Mouse (Mus musculus) CD4-positive helper T cell, adult 2 months (primary cell): ENCODE measurements around the gene Lrp3.
"Not testable (repeated sequence)": the region's sequence is repeated elsewhere in the genome, so short reads cannot be mapped to it uniquely, and the experiment has no call there.

Experiments used
- DNase-seq: peaks from one replicate; pipeline ENCODE4 v3.0.0-alpha.2; 2012; ENCODE audit warnings: low read depth, missing footprints, low spot score

Gene Lrp3

GRCm38 (mm10) chr7:35215225-35215624, at the start of gene Lrp3:
Gene Lrp3, minus strand, starts transcription at chr7:35215498.
- DNase-seq, result peak; percentile 12

- peak; percentile 56 for DNase-seq
These were observed 49.4 kb upstream of the Lrp3 start for GRCm38 (mm10) chr7:35264746-35265145.

GRCm38 (mm10) chr7:35263595-35264489, 48.5 kb upstream of the Lrp3 start:
- DNase-seq, result no peak

GRCm38 (mm10) chr7:35259384-35259783, 44.1 kb upstream of the Lrp3 start:
- DNase-seq, result no peak

GRCm38 (mm10) chr7:35258294-35258693, 43.0 kb upstream of the Lrp3 start:
- no peak for DNase-seq

GRCm38 (mm10) chr7:35252041-35252558, 36.8 kb upstream of the Lrp3 start:
- no peak for DNase-seq

- DNase-seq, result not testable (repeated sequence)
These were observed 22.6 kb upstream of the Lrp3 start for GRCm38 (mm10) chr7:35237935-35238334.

GRCm38 (mm10) chr7:35235308-35235707, 20.0 kb upstream of the Lrp3 start:
- peak; percentile 87 for DNase-seq

GRCm38 (mm10) chr7:35234361-35235245, 19.3 kb upstream of the Lrp3 start:
- peak; percentile 97 for DNase-seq

- no peak for DNase-seq
These were observed 18.6 kb upstream of the Lrp3 start for GRCm38 (mm10) chr7:35233861-35234260.

- no peak for DNase-seq
These were observed 17.6 kb upstream of the Lrp3 start for GRCm38 (mm10) chr7:35232796-35233455.

- peak; percentile 31 for DNase-seq
These were observed 15.0 kb upstream of the Lrp3 start for GRCm38 (mm10) chr7:35230333-35230732.

- DNase-seq, result no peak
These were observed 5.5 kb upstream of the Lrp3 start for GRCm38 (mm10) chr7:35220694-35221365.

- DNase-seq, result no peak
These were observed 433 bp upstream of the Lrp3 start for GRCm38 (mm10) chr7:35215731-35216130.

GRCm38 (mm10) chr7:35214442-35215222, 666 bp downstream of the Lrp3 start:
- DNase-seq, result no peak

- no peak for DNase-seq
These were observed 3.5 kb downstream of the Lrp3 start for GRCm38 (mm10) chr7:35211791-35212190.

GRCm38 (mm10) chr7:35199755-35200154, 15.5 kb downstream of the Lrp3 start:
- DNase-seq, result no peak

- no peak for DNase-seq
These were observed 16.1 kb downstream of the Lrp3 start for GRCm38 (mm10) chr7:35198981-35199754.

GRCm38 (mm10) chr7:35197022-35197421, 18.3 kb downstream of the Lrp3 start:
- DNase-seq, result no peak
